Mouse (Mus musculus) forebrain, embryonic 11.5 days (tissue): ENCODE results near the gene Hcar2. TPM values are rescaled to one million over a fixed set of nuclear protein-coding genes. Genes with fewer than 3 reads are reported as not detected.

Source experiments
- ATAC-seq: fragments of 200-750 bp; cut with Nextera tagmentation; replicated peaks from 2 replicates; pipeline ENCODE4 v1.8.0; 2017; ENCODE audit warnings: moderate TSS enrichment; ENCODE audit not compliant: low FRiP score
- DNase-seq: peaks from one replicate; pipeline ENCODE4 v3.0.0-alpha.2; 2017; ENCODE audit warnings: low spot score
- H3K27ac ChIP-seq: fragments of 300-500 bp; sonication (generic); 2 replicates; pipeline ENCODE4 v1.5.1; 2014; ENCODE audit warnings: low read depth, low read length
- H3K27me3 ChIP-seq: fragments of 300-500 bp; sonication (generic); 2 replicates; pipeline ENCODE4 v1.6.1; 2014; ENCODE audit warnings: mild to moderate bottlenecking, low read length, mixed read lengths; ENCODE audit not compliant: control insufficient read depth, insufficient read depth
- H3K36me3 ChIP-seq: fragments of 300-500 bp; sonication (generic); 2 replicates; pipeline ENCODE4 v1.6.1; 2014; ENCODE audit warnings: mild to moderate bottlenecking, low read length, moderate library complexity, mixed read lengths; ENCODE audit not compliant: control insufficient read depth, insufficient read depth
- H3K4me1 ChIP-seq: fragments of 300-500 bp; sonication (generic); replicated peaks from 2 replicates; pipeline ENCODE4 v1.6.1; 2014; ENCODE audit warnings: low read length, mixed read lengths; ENCODE audit not compliant: control insufficient read depth, insufficient read depth
- H3K4me2 ChIP-seq: fragments of 300-500 bp; sonication (generic); 2 replicates; pipeline ENCODE4 v1.6.1; 2014; ENCODE audit warnings: low read depth, mild to moderate bottlenecking, low read length, moderate library complexity, mixed read lengths; ENCODE audit not compliant: severe bottlenecking
- H3K4me3 ChIP-seq: fragments of 300-500 bp; sonication (generic); 2 replicates; pipeline ENCODE4 v1.5.1; 2014; ENCODE audit warnings: low read depth, low read length
- H3K9ac ChIP-seq: fragments of 300-500 bp; sonication (generic); 2 replicates; pipeline ENCODE4 v1.6.1; 2014; ENCODE audit warnings: low read length
- H3K9me3 ChIP-seq: fragments of 300-500 bp; sonication (generic); 2 replicates; pipeline ENCODE4 v1.6.1; 2016; ENCODE audit warnings: low read length, mixed read lengths; ENCODE audit not compliant: control insufficient read depth
- WGBS: fragments of 180-500 bp; shearing (Covaris S2); extraction: QIAGEN DNeasy Blood & Tissue Kit; methylation state at CpG from one replicate; pipeline ENCODE4 v1.1.7; 2014; 5-methylcytosine and 5-hydroxymethylcytosine counted together
- polyA plus RNA-seq: library from polyadenylated mRNA; unstranded; fragments of >200 nt; fragmentation: Nextera tagmentation; extraction: Ambion mirVana; gene quantifications from 2 replicates; pipeline ENCODE4 v1.2.1, GENCODE M21; 2014

The Hcar2 gene
- polyA plus RNA-seq: not detected in 2 replicates

- no peak for ATAC-seq
- WGBS: 90% methylated on average over 12 of the region's 12 CpGs
- no peaks in the 10 kb centered on the region for H3K4me1 ChIP-seq
- H3K4me3 ChIP-seq: no peak within 1 kb of the TSS
- no peak within 1 kb of the TSS for H3K9ac ChIP-seq
- no peaks in the 10 kb centered on the region for H3K27me3 ChIP-seq
- no peak within 1 kb of the TSS for H3K4me2 ChIP-seq
- H3K9me3 ChIP-seq: no peaks in the 10 kb centered on the region
- no peaks in the 10 kb centered on the region for H3K36me3 ChIP-seq
- no peak for DNase-seq
- no peak within 1 kb of the TSS for H3K27ac ChIP-seq
Observed at GRCm38 (mm10) chr5:123865365-123865764, at the start of gene Hcar2. Gene Hcar2, minus strand, starts transcription at chr5:123865499.

- WGBS: 94% methylated on average over 3 of the region's 3 CpGs
- Histone ChIP-seq H3K36me3 (peaks cover 9% of the 10 kb centered on the region; the same call in 1 of the 2 replicates), H3K27ac (no peak overlapping the region), H3K4me1 (no peaks in the 10 kb centered on the region), H3K9me3 (no peaks in the 10 kb centered on the region), H3K4me2 (no peak overlapping the region), H3K27me3 (no peaks in the 10 kb centered on the region), H3K9ac (no peak overlapping the region), H3K4me3 (no peak overlapping the region)
- ATAC-seq (no peak), DNase-seq (no peak)
Observed at GRCm38 (mm10) chr5:123914852-123915251, 49.6 kb upstream of the Hcar2 start.

GRCm38 (mm10) chr5:123907631-123907977 lies 42.3 kb upstream of the Hcar2 start:
- peaks cover 3% of the 10 kb centered on the region; the same call in 1 of the 2 replicates for H3K36me3 ChIP-seq
- WGBS: 6% methylated on average over 10 of the region's 10 CpGs
- peaks cover 11% of the 10 kb centered on the region; the same call in 1 of the 2 replicates for H3K4me1 ChIP-seq
- H3K4me2 ChIP-seq: peak overlapping the region; percentile 88
- DNase-seq (no peak), ATAC-seq (no peak)
- H3K4me3 ChIP-seq: peak overlapping the region; percentile 97
- no peaks in the 10 kb centered on the region for H3K9me3 ChIP-seq
- no peaks in the 10 kb centered on the region for H3K27me3 ChIP-seq
- no peak overlapping the region; the same call in 1 of the 2 replicates for H3K27ac ChIP-seq
- peak overlapping the region; percentile 97 for H3K9ac ChIP-seq

GRCm38 (mm10) chr5:123906976-123907630 lies 41.8 kb upstream of the Hcar2 start, which contains the start of gene Denr:
Gene Denr, plus strand, starts transcription at chr5:123907175.
- peak within 1 kb of the TSS; percentile 97 for H3K4me3 ChIP-seq
- no peaks in the 10 kb centered on the region for H3K9me3 ChIP-seq
- H3K27me3 ChIP-seq: no peaks in the 10 kb centered on the region
- ATAC-seq (peak; percentile 97), DNase-seq (peak; percentile 100)
- peak within 1 kb of the TSS; percentile 97 for H3K9ac ChIP-seq
- under 1% methylated on average over 46 of the region's 61 CpGs for WGBS
- peaks cover 3% of the 10 kb centered on the region; the same call in 1 of the 2 replicates for H3K36me3 ChIP-seq
- H3K4me1 ChIP-seq: peaks cover 11% of the 10 kb centered on the region; the same call in 1 of the 2 replicates
- peak within 1 kb of the TSS; percentile 70 for H3K27ac ChIP-seq
- peak within 1 kb of the TSS; percentile 88 for H3K4me2 ChIP-seq

- DNase-seq (no peak), ATAC-seq (no peak)
- Histone ChIP-seq H3K4me2 (no peak overlapping the region; the same call in 1 of the 2 replicates), H3K4me3 (no peak overlapping the region; the same call in 1 of the 2 replicates), H3K27me3 (no peaks in the 10 kb centered on the region), H3K9ac (no peak overlapping the region), H3K36me3 (peaks cover 3% of the 10 kb centered on the region; the same call in 1 of the 2 replicates), H3K9me3 (no peaks in the 10 kb centered on the region), H3K4me1 (peaks cover 11% of the 10 kb centered on the region; the same call in 1 of the 2 replicates), H3K27ac (no peak overlapping the region)
- WGBS: 74% methylated on average over 17 of the region's 17 CpGs
Observed at GRCm38 (mm10) chr5:123906146-123906975, 41.1 kb upstream of the Hcar2 start.

- Histone ChIP-seq H3K9ac (no peak overlapping the region), H3K36me3 (no peaks in the 10 kb centered on the region), H3K9me3 (no peaks in the 10 kb centered on the region), H3K4me2 (no peak overlapping the region), H3K4me1 (peaks cover 11% of the 10 kb centered on the region; the same call in 1 of the 2 replicates), H3K4me3 (no peak overlapping the region), H3K27me3 (no peaks in the 10 kb centered on the region), H3K27ac (no peak overlapping the region)
- no peak for ATAC-seq
- 75% methylated on average over 11 of the region's 11 CpGs for WGBS
- DNase-seq: no peak
Observed at GRCm38 (mm10) chr5:123904059-123904672, 38.9 kb upstream of the Hcar2 start.

GRCm38 (mm10) chr5:123897352-123897751 lies 32.1 kb upstream of the Hcar2 start:
- no peaks in the 10 kb centered on the region for H3K4me1 ChIP-seq
- H3K27me3 ChIP-seq: no peaks in the 10 kb centered on the region
- no peak overlapping the region for H3K27ac ChIP-seq
- DNase-seq: no peak
- 88% methylated on average over 13 of the region's 13 CpGs for WGBS
- H3K4me2 ChIP-seq: no peak overlapping the region
- no peaks in the 10 kb centered on the region for H3K9me3 ChIP-seq
- H3K36me3 ChIP-seq: no peaks in the 10 kb centered on the region
- no peak overlapping the region for H3K9ac ChIP-seq
- ATAC-seq: no peak
- H3K4me3 ChIP-seq: no peak overlapping the region

- DNase-seq (no peak), ATAC-seq (no peak)
- WGBS: 90% methylated on average over 11 of the region's 11 CpGs
- Histone ChIP-seq H3K4me3 (no peak overlapping the region), H3K4me1 (no peaks in the 10 kb centered on the region), H3K27me3 (no peaks in the 10 kb centered on the region), H3K36me3 (no peaks in the 10 kb centered on the region), H3K9me3 (no peaks in the 10 kb centered on the region), H3K27ac (no peak overlapping the region), H3K9ac (no peak overlapping the region), H3K4me2 (no peak overlapping the region)
Observed at GRCm38 (mm10) chr5:123896395-123896794, 31.1 kb upstream of the Hcar2 start.
